Mouse (Mus musculus): ENCODE measurements around the gene D330045A20Rik.

GRCm38 (mm10) chrX:139456812-139457211, 23.4 kb upstream of the D330045A20Rik start:
- no peak for TF ChIP-seq CTCF (IDR thresholded peaks at IDR 0.05; ENCODE audit: low read depth, low read length)
- TF ChIP-seq POLR2A (IDR thresholded peaks at IDR 0.05; ENCODE audit: insufficient read depth, low read length): no peak
